Mouse (Mus musculus): ENCODE measurements around the gene Slxl1. TPM values are rescaled to one million over a fixed set of nuclear protein-coding genes. Genes with fewer than 3 reads are reported as not detected.
"Not testable (repeated sequence)": the region's sequence is repeated elsewhere in the genome, so short reads cannot be mapped to it uniquely, and the experiment has no call there.

The Slxl1 gene
- polyA plus RNA-seq (2012; rRNA removed) = 6.6 and 7.6 TPM in 2 replicates

DNA sequence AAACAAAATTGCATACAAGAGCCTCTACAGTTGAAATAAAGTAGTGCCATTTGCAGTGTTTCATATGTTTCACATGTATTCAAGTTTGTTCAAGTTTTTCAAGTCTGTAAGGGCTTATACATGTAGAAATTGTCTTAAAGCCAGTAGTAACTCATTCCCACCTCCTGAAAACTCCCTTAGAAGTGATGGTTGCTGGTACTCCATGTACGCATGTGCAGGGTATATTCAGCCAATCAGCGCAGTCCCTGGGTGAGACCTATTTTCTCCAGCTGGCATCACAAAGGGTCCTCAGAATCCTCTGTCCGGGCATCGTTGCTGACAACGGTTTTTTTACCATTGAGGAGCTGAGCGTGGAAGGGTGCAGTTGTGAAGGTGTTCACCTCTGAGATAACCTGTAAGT is at the start of gene Slxl1:
TSS of gene Slxl1 (plus strand) at position 301 of the 400 bp plus-strand sequence.
- H3K36me3 ChIP-seq (ENCODE audit: control insufficient read depth, insufficient read depth, low read length); H3K4me1 ChIP-seq (ENCODE audit: control insufficient read depth, insufficient read depth, low read length); H3K27me3 ChIP-seq (ENCODE audit: control insufficient read depth, insufficient read depth, low read length); H3K4me3 ChIP-seq (ENCODE audit: control insufficient read depth, low read depth, low read length); H3K27ac ChIP-seq (ENCODE audit: control insufficient read depth, insufficient read depth, low read depth, low read length): not testable (repeated sequence)
